Mouse (Mus musculus) common myeloid progenitor, adult 5-6 weeks (primary cell): ENCODE measurements at regions not wholly inside any gene's neighbourhood (a gene's known extent, or its start where the extent isn't known, plus 50 kb on each side); places are given as distances from the start of the nearest gene placed in this dataset.
"Not testable (repeated sequence)": the region's sequence is repeated elsewhere in the genome, so short reads cannot be mapped to it uniquely, and the experiment has no call there.

Experiments
- ATAC-seq: replicated peaks from 2 replicates; pipeline ENCODE4 v1.8.0; 2016; ENCODE audit warnings: low read depth, mild to moderate bottlenecking, moderate TSS enrichment, inconsistent platforms; ENCODE audit not compliant: poor library complexity, severe bottlenecking

DNA sequence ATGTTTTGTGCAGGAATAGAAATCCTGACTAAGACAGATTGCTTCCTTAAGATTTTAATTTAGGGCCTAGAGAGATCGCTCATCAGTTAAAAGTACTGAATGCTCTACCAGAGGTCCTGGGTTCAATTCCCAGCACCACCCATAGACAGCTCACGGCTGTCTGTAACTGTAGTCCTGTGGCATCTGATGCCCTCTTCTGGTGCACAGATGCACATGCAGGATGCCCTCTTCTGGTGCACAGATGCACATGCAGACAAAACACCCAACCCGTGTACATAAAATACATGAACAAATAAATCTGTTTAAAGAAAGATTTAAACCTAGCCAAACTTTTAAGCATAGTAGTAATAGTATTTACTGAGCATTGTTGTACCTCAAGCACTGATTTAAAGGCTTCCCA is 181.2 kb upstream of the Pou3f3 start:
- no peak for ATAC-seq

DNA sequence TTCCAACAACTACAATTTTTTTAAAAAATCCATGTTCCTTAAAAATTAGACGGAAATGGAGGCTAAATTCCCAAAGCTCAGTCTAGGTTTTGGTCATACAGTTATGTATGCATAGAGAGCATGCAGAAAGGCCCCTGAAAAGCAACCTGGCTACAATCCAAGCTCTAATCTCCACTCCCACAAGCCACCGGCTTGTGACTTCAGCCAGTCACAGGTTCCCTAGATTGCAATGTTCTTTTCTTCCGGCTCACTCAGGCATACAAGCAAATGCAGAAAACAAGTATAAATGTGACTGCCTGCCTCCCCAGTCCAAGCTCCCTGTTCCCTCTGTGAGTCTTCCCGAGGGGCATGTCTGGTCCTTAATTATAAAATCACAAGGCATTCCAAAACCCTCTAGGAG is 171.2 kb upstream of the Pou3f3 start:
- no peak for ATAC-seq

DNA sequence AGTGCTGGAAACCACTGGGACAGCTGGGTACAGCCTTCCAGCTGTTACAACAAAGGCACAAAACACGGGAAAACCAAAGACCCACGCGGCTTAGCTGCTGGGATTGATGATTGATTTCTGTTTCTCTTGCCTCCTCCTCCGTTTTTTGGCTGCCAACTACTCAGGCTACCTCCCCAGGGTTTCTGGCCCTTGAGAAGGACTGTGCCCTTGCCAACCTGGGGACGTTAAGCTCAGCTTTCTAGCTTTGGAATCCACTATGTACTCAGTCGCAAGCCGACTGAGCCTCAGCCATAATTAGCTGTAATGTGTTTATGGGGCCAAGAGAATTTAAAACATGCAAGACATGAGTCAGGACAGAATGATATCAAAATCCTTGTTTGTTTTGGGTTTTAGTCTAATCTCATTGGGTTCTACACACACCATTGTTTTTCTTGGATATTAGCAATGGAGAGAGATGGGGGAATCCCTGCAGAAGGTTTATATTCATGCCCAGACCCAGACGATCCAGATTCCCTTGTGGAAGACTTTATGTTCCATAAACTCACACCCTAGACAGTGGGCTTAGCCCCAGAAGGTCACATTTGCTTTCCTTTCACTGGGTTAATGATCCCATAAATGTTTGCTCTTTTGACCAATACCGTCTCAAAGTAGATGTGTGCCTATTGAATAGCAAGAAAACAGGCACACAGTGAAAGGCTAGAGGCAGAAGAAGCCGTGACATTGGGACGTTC is 167.7 kb upstream of the Pou3f3 start:
- no peak for ATAC-seq

DNA sequence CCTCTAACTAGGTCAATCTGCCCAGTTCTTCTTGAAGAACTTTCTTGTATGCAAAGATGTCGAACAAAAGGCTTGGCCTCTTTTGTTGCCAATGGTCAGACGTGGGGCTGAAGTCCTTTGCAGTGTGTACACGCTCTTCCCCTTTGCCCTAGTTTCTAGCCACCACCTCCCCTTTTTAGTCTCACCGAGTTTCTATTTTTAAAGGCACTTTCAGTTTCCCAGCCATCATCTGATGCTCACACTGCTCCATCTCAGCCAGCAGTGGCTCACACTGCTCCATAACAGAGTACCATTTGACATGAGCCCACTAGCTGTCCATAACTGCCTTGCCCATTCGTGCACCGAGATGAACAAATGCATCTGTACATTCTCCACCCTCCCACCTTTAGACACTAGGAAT is 162.7 kb upstream of the Pou3f3 start:
- no peak for ATAC-seq

DNA sequence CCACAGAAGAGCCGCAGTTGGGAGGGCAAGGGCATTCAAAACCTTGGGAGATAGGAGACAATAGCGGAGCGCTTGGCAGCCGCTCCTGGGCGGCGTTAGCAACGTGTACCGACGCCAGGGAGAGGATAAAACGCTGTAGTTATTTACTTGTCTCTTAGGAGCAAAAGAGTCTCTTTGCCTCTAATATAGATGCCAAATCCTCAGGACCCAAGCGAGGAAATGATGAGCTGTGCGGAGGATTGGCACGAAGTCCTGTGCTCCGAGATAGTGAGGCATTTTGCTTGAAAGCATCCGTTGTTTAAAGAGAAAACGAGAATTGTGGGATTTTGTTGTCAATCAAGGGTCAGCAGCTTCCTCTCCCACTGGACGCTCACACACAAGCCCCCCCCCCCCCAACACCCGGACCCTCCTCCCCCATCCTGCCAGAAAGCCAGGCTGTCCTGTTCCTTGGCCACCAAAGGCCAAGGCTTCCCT is 156.5 kb upstream of the Pou3f3 start:
- no peak for ATAC-seq

DNA sequence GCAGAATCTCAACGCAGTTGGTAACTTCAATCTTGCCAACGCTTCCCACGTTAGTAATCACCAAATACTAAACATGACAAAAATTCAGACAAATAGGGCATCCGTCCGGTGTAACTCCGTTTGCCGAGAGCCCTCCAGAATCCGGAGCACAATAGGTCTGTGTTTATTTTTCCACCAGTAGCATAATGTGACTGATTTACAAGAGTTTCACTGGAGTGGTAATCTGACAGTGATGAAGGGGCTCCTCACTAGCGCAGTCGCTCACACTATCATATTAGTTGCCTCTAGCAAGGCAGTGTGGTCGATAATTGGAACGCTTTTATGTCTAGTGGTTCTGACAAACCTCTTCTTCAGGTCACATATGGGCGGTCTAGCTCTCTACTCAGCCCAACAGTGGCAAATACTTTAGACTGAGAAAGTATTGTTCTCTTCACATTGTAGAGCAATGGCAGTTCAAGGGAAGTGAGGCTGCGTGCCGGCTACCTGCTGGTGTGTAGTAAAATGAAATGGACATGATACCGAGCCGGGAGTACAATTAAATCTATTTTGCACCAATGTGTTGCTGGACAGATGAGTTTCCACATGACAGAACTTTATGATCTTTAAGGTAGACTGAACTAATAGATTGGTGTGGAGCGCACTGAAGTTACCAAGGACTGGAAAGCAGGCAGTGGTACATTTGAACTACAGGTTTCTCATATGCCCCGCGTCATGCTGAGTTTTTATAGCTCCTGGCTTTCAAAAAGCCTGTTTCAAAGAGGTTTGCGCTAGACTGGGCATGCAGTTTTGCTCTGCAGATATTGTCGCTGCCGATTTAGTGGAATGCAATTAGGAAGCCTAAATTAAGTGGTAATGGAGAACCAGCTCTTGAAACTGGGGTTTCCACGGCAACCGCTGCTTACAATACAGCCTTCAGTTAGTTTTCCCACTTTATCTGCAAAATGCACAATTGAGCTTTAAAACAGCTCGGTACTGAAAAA is 155.7 kb upstream of the Pou3f3 start:
- ATAC-seq = no peak

DNA sequence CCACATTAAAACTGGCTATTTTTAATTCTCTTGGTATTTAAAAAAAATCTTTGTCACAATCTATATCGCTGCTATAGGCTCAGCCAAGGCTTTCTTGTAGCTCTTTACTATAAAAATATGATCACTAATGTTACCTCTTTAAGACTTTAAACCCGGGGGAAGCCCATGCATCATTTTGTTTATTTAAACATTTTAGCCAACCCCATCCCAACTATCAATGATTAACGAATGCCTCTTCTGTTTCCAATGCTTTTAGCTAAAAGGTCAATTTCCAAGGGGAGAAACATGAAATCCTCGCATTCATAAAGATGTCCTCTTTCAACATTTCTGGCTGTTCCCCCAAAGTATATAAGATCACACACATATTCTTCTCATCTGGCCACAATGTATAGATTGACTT is 153.6 kb upstream of the Pou3f3 start:
- ATAC-seq = no peak

DNA sequence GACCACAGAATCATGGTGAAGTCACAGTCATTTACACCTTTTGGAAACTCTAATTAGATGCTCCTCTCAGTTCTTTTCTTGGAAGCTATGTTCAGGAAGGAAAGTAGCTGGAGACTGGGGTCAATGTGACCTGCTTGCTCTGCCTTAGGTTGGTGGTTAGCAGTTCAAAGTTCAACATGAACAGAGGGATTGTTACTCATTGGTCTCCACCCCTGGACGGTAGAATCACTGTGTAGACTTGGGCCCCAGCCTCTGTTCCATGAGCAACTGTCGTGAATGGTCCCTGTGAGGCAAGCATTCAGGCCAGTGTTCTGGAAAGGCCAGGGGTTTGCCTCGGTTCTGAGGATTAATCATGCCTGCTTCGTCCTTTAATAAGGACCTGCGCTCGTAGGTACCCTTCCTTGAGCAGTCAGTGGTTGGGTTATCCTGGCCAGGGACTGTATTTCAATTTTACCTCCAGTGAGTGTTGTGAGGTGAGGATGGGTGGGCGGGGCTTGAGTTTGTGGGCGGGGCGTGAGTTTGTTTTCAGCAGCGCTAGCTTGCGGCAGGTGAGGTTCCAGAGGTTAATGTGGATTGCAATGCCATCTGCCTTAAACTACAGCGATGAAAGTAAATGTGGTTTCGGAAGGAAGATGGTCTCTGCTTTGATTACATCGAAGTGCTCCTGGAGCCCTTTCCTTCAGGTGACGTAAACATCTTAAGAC is 152.6 kb upstream of the Pou3f3 start:
- no peak for ATAC-seq

DNA sequence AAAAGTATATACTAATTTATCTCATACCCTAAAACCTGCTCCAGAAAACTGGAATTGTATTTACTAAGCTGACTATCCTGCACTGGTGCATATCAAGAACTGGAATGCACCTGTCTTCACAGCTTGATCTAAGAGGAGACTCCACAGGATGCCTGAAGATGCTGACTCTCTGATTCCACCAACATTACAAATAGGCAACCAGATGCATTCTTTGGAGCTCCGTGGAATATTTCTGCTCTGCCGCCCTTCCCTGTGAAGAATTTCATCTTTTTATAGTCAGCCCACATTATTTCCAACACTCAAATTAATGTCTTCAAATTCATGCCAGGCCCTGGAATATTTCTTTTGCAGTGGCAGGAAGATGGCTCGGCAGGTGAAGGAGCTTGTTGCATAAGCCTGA is 148.7 kb upstream of the Pou3f3 start:
- ATAC-seq = no peak

DNA sequence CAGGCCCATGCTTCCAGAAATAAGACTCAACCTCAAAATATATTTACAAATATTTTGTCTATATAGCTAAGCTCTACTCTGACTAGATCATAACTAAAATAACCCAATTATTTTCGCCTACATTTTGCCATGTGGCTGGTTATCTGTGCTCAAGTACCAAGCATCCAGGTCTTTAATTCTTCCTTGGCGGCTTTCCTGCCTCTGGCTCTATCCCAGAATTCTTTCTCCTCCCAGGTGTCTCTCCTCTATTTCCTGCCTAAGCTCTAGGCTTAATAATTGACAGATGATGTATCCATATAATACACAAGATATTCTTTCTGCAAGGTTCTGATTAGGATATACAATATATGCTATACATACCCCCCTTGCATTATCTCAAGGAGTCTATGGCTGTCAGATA is 138.3 kb upstream of the Pou3f3 start:
- ATAC-seq = no peak

DNA sequence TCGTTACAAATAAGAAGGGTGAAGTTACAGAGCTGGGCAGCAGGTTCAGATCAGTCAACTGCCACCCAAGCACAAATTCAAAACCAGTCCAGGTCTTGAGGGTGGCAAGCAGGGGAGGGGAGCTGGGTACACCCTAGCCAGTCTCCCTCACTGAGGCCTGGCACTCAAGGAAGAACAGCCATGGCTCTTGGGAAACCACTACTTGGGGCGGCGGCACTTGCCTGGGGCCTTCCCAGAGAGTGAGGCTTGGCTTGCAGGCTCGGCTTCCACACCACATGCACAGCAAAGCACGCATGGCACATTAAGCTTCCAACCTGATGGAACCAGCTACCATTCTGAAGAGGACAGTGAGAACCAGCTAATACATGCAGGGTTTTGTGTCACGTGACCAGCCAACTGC is 127.9 kb upstream of the Pou3f3 start:
- ATAC-seq = no peak

DNA sequence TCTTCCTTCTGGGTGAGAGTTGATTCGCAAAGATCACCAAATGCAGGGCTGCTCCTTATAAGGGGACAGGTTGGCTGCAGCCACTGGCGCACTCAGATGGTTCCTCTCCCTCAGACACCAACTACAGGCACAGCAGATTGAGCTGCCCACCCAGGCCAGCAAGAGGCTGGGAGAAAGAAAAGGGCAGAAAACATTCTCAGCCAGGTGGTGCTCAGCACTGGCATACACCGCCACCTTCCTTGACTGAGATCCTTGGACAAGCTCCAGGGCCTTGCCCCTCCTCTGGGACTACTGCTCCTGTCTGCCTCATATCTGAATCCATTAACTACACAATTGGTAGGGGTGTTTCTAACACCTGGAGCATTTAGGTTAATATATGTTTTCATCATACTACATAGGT is 110.4 kb upstream of the Pou3f3 start:
- no peak for ATAC-seq

DNA sequence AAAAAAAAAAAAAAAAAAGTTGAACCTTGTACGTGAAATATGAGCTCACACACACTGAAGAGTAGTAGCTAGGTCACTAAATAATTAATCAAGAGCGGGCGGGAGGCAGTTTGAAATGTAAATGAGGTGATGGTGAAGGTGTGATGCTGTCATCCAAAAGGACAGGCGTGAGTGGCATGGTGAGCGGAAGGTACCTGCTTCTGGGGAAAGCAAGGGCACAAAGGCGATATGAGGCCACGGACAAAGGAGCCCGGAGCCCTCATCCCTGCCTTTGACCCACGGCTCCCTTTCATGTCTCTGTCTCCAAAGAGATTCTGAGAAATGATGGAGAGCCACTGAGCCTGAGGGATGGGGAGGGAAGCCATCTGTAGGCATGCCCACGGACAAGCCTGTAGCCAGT is 107.1 kb upstream of the Pou3f3 start:
- ATAC-seq = no peak

DNA sequence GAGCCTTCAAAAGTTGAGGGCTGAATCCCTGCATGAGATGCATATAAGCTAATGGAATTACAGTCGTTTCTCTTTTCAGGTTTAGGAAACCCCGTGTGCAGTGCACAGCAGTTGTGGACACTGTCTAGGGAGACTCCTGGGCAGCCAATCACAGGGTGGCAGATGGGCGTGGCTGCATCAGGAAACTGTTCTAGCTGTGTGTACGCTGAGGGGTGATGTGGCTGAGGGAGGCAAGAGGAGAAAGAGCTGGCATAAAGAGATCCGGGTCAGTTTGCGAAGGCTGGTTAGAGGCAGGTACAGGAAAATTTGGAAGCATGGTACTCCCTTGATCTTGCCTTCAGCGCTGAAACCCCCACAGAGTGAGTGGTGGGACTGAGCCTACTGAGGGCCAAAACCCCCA is 106.1 kb upstream of the Pou3f3 start:
- no peak for ATAC-seq

DNA sequence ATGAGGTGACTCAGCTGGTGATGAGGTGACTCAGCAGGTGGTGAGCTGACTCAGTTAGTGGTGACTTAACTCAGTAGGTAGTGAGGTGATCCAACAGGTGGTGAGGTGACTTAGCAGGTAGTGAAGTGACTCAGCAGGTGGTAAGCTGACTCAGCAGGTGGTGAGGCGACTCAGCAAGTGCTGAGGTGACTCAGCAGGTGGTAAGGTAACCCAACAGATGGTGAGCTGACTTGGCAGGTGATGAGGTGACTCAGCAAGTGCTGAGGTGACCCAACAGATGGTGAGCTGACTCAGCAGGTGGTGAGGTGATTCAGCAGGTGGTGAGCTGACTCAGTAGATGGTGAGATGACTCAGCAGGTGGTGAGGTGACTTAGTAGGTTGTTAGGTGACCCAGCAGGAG is 103.7 kb upstream of the Pou3f3 start:
- ATAC-seq = no peak

DNA sequence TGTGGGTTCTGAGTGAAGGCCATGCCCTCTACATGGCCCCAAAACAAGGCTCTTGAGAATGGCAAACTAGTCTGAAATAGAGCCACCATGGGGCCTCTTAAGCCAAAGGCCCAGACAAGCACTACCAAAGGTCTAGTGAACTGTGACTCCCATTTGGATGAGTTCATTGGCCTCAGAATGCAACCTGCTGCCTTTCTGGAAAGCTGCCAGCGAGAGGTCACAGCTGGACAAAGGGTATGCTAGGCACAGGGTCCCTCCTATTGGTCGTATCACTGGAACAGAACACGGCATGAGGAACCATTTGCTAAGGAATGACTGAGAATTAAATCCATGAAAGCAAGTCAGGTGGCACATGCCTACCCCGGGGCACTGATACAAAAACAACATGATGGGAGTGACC is 98.5 kb upstream of the Pou3f3 start:
- ATAC-seq = no peak

DNA sequence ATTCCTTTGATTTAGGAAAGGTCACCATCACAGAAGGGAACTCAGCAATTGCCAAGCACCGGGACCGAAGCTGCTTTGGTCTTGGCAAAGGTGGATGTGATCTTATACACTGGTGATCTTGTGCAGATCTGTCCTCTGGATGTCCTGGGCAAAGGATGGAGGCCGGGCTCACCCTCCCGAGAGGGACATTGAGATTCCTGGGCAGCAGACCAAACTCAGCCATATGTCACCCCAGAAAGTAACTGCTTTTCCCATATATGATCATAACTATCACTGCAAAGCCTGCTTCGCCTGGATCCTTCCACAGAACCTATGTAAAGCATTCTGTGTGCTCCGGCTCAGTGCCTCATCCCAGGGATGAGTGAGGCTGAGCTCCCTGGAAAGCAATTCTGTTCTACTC is 96.3 kb upstream of the Pou3f3 start:
- ATAC-seq = no peak

DNA sequence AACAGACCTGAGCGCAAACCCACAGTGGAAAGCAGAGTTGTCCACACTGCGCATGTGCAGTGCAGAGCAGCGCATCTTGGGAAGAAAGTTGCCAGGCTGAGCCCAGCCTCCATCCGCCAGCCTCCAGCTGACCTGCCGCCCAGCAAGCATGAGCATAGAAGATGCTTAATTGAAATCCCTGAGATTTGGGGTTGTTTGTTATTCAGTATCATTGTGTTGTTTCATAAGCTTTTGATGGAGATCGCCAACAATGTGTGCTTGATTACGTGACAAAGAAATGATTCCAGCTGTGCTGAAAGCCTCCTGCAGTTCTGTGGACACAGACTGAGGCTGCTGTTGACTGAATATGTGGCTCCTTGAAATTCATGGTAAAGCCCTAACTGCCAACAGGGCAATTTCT is 89.3 kb upstream of the Pou3f3 start:
- no peak for ATAC-seq

DNA sequence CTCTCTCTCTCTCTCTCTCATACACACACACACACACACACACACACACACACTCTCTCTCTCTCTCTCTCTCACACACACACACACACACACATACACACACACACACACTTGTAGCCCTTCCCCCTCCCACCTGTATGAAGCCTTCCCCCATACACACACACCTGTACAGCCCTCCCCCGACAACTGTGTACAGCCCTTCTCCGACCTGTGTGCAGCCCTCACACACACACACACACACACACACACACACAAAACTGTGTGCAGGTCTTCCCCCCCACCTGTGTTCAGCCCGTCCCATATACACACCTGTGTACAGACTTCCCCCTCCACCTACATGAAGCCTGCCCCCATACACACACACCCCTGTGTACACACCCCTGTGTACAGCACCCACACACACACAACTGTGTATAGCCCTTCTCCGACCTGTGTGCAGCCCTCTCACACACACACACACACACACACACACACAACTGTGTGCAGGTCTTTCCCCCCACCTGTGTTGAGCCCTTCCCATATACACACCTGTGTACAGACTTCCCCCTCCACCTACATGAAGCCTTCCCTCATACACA is 88.0 kb upstream of the Pou3f3 start:
- not testable (repeated sequence) for ATAC-seq

DNA sequence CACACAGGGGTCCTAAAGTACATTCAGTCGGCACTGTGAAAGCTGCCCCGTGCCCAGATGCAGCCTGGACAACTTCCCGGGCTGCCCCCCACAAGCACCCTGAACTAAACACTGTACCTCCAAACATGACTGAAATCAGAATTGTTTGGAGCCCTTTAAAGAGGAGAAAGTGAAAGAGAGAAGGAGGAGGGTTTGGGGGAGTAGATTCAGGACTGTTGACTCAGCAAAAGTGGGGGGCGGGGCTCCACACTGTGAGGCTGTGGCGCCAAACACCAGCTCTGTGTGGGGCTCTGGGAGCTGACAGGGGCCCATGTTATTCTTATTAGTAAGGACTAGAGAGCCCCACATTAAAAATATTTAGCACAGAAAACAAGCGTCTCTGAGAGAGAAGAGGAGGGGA is 71.8 kb upstream of the Pou3f3 start:
- no peak for ATAC-seq
